Mouse (Mus musculus): ENCODE measurements at regions not wholly inside any gene's neighbourhood (a gene's known extent, or its start where the extent isn't known, plus 50 kb on each side); places are given as distances from the start of the nearest gene placed in this dataset.

GRCm38 (mm10) chr1:187556718-187557117, 51.9 kb upstream of the Esrrg start:
- no peaks in the 10 kb centered on the region for H3K4me1 ChIP-seq (ENCODE audit: control insufficient read depth, insufficient read depth, low read length)

More at GRCm38 (mm10) chr1:187556718-187557117, 51.9 kb upstream of the Esrrg start:
- Histone ChIP-seq H3K27ac (ENCODE audit: insufficient read depth, low read length) (no peak overlapping the region), H3K4me3 (ENCODE audit: insufficient read depth, low read length) (no peak overlapping the region)
- TF ChIP-seq POLR2A (IDR thresholded peaks at IDR 0.05; ENCODE audit: extremely low read depth, insufficient read depth, low read length) (no peak), CTCF (IDR thresholded peaks at IDR 0.05; ENCODE audit: extremely low read depth, insufficient read depth, low read length) (no peak)
